Mouse (Mus musculus): ENCODE results near the gene Macrod2. TPM values are rescaled to one million over a fixed set of nuclear protein-coding genes. Genes with fewer than 3 reads are reported as not detected.

Gene Macrod2
- polyA plus RNA-seq, 1 experiment, result 57.8 TPM

DNA sequence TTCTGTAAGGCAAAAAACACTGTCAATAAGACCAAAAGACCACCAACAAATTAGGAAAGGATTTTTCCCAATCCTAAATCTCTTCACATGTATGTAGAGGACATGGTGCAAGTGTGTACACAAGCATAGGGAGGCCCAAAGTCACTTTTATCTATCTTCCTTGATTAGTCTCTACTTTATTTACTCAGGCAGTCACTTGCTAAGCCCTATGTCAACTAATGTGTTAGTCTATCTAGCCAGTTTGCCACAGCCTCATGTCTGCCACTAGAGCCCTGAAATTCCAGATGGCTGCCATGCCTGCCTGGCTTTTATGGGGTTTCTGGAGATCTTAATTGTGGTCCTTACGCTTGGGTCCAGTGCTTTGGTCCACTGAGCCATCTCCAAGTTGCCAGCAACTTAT is 1483.4 kb downstream of the Macrod2 start:
- TF ChIP-seq FLI1 (IDR thresholded peaks at IDR 0.05; ENCODE audit: low read length), result no peak
- no peak for TF ChIP-seq GATA1 (IDR thresholded peaks at IDR 0.05; ENCODE audit: borderline replicate concordance, low read length)
- H3K27me3 ChIP-seq (replicated peaks), result no peaks in the 10 kb centered on the region
- H3K36me3 ChIP-seq (replicated peaks; ENCODE audit: low read length), result no peaks in the 10 kb centered on the region
- no peaks in the 10 kb centered on the region for H3K4me1 ChIP-seq
- no peak overlapping the region for H3K4me3 ChIP-seq (replicated peaks)
- H3K9me3 ChIP-seq, result peaks cover 12% of the 10 kb centered on the region; the same call in 1 of the 2 replicates

DNA sequence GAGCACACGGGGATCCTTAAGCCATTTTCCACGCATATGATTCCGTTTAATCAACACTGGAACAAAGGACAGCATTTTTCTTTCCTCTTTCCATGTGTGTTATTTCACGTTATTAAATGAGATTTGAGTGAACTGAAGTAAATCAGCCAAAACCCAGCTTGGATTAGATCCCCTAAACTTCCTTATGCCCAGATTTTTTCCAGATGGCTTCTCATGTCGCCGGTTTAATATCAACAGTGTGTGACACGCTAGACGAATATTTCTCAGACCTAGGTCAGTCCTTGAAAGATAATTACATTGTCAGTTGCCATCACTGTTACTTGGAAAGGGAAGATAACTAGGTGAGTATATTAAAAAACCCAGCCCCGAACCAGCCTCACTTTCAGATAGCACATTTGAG is 1484.6 kb downstream of the Macrod2 start:
- TF ChIP-seq GATA1 (IDR thresholded peaks at IDR 0.05; ENCODE audit: borderline replicate concordance, low read length), result no peak
- H3K9me3 ChIP-seq, result peaks cover 9% of the 10 kb centered on the region; the same call in 1 of the 2 replicates
- H3K4me3 ChIP-seq (replicated peaks), result no peak overlapping the region
- H3K36me3 ChIP-seq (replicated peaks; ENCODE audit: low read length), result no peaks in the 10 kb centered on the region
- no peaks in the 10 kb centered on the region for H3K27me3 ChIP-seq (replicated peaks)
- H3K4me1 ChIP-seq, result no peaks in the 10 kb centered on the region

DNA sequence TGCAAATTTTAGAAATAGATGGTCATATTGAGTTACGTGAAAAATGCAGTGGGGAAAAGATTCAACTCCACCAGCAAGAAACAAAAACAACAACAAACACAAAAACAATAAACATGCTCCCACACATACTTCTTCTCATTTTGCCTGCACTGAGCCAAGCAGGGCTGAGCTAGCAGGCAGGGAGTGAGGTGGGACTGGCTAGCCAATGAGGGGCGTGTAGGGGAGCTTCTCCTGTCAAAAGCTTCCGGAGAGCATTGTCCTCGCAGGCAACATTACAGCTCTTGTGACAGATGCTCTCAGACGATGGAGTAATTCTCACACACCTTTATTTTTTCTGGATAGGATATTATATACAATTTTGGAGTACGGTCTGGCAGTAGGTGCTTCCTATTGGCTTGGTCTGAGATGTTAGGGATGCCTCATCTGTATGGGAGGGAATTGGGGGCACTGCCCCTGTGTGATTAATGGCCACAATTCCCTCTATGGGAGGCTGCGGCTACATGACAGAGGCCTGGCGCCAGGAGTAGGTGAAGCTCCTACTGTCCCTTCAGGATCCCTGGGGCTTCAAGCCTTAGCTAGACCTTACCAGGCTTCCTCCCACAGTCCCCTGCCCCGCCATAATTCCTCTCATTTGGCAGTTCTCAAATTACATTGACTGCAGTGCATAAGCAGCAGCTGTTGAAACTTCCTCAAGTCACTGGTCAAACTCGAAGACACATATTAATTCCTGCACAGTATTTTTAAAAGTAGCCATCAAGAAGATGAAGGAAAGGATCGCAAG is 1491.8 kb downstream of the Macrod2 start:
- TF ChIP-seq GATA1 (IDR thresholded peaks at IDR 0.05; ENCODE audit: borderline replicate concordance, low read length) (no peak), FLI1 (IDR thresholded peaks at IDR 0.05; ENCODE audit: low read length) (no peak)
- Histone ChIP-seq H3K4me3 (replicated peaks) (no peak overlapping the region), H3K36me3 (replicated peaks; ENCODE audit: low read length) (no peaks in the 10 kb centered on the region), H3K9me3 (no peaks in the 10 kb centered on the region), H3K4me1 (no peaks in the 10 kb centered on the region), H3K27me3 (replicated peaks) (no peaks in the 10 kb centered on the region)

DNA sequence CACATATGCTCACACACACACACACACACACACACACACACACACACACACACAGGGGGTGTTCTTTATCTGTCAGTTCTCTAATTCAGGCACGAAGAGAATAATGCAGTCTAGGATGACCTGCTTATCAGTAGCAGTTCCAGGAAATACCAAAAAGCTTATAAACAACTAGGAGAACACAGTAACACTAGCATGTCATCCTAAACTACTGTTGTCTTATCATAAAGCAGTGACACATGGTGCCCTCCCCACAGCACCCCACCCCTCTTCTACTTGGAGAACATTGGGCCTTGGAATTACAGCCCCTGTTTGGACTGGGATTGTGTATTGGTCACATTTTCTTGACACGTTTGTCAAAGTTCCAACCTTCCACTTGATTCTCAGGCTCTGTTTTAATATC is 1494.4 kb downstream of the Macrod2 start:
- H3K9me3 ChIP-seq, result no peaks in the 10 kb centered on the region
- no peaks in the 10 kb centered on the region for H3K36me3 ChIP-seq (replicated peaks; ENCODE audit: low read length)
- H3K27me3 ChIP-seq (replicated peaks), result no peaks in the 10 kb centered on the region
- no peak for TF ChIP-seq GATA1 (IDR thresholded peaks at IDR 0.05; ENCODE audit: borderline replicate concordance, low read length)
- no peak for TF ChIP-seq FLI1 (IDR thresholded peaks at IDR 0.05; ENCODE audit: low read length)
- no peaks in the 10 kb centered on the region for H3K4me1 ChIP-seq
- H3K4me3 ChIP-seq (replicated peaks), result no peak overlapping the region

DNA sequence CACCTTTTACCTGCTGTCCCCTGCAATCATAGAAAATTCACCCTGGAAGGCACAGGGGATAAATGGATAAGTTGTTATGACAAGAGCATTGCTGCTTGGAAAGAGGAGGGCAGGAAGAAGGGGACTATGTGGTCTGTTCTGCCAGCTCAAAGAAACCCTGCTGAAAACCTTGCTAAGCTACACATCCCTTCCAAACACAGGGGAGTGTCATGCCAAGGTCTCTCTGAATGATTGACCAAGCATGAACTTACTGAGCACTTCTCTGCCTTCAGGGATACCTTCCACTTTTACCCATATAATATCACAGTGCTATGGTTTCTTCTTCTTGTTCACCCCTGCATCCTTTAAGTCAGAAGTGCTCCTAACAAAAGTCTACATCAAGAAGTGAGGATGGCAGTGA is 1502.8 kb downstream of the Macrod2 start:
- peaks cover 5% of the 10 kb centered on the region; the same call in 1 of the 2 replicates for H3K9me3 ChIP-seq
- TF ChIP-seq GATA1 (IDR thresholded peaks at IDR 0.05; ENCODE audit: borderline replicate concordance, low read length) (no peak), FLI1 (IDR thresholded peaks at IDR 0.05; ENCODE audit: low read length) (no peak)
- no peaks in the 10 kb centered on the region for H3K36me3 ChIP-seq (replicated peaks; ENCODE audit: low read length)

DNA sequence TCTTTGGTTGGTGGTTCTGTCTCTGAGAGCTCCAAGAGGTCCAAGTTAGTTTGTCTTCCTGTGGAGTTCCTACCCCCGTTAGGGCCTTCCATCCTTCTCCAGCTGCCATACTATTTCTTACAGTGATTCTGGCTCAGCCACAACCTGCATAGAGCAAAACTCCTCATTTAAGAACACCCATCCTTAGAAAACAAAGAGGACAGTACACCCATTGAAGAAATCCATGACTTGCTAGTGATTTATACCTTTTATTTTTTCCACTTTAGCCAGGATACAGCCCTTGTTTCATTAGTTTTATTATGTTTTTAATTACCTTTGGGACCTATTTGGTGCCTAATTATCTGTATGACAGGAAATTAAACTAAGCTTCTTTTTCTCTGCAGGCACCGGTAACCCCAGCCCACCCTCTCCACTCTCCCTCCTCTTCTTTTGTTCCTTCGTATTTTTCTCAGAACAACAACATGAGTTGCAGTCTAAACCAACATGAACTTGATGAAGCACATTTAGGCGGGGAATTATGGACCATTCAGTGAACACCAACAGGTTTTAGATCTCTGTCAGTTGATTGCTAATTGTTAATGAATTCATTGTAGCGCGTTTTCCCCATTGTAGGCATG is 1516.8 kb downstream of the Macrod2 start:
- Histone ChIP-seq H3K9me3 (peaks cover 13% of the 10 kb centered on the region), H3K4me3 (replicated peaks) (no peak overlapping the region), H3K4me1 (no peaks in the 10 kb centered on the region), H3K36me3 (replicated peaks; ENCODE audit: low read length) (no peaks in the 10 kb centered on the region), H3K27me3 (replicated peaks) (no peaks in the 10 kb centered on the region)
- TF ChIP-seq FLI1 (IDR thresholded peaks at IDR 0.05; ENCODE audit: low read length) (no peak), GATA1 (IDR thresholded peaks at IDR 0.05; ENCODE audit: borderline replicate concordance, low read length) (no peak)

More for the DNA sequence above, 1502.8 kb downstream of the Macrod2 start:
- Histone ChIP-seq H3K4me1 (no peaks in the 10 kb centered on the region), H3K4me3 (replicated peaks) (no peak overlapping the region), H3K27me3 (replicated peaks) (no peaks in the 10 kb centered on the region)

DNA sequence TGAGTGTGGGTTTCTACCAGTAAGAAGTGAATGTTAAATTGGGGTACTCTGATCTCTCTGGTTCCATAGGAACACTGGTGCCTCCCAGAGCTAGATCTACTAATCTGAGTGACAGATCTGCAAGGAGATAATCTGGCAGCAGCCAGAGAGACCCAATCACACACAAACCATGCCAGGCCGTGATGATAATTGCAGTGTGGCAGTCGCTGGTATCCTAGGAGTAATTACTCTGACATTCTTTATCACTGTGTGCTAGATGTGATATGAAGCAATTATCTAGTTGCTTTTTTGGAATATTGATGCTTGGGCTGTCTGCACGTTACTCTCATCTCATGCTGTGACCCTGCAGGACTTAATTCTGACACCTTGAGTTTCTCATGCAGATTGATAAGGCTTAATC is 1518.4 kb downstream of the Macrod2 start:
- Histone ChIP-seq H3K4me1 (no peaks in the 10 kb centered on the region), H3K4me3 (replicated peaks) (no peak overlapping the region), H3K36me3 (replicated peaks; ENCODE audit: low read length) (no peaks in the 10 kb centered on the region), H3K27me3 (replicated peaks) (no peaks in the 10 kb centered on the region), H3K9me3 (peaks cover 15% of the 10 kb centered on the region)
- TF ChIP-seq GATA1 (IDR thresholded peaks at IDR 0.05; ENCODE audit: borderline replicate concordance, low read length) (no peak), FLI1 (IDR thresholded peaks at IDR 0.05; ENCODE audit: low read length) (no peak)

DNA sequence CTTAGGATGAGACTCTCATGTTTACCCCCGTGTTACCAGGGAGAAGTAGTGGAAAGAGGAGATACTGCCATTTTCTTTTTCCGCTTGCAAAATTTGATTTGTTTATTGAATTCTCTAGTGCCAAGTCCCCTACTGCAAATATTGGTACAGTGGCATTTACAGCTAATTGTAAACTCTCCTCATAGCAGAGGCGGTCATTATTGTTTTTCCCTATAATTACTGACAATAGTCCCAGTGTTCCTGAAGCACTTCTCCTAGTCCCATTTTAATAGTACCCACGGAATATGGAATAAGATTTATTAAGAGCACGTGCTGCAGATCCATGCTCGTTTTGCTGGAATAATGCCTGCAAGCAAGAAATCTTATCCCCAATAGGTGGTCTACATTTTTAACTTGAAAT is 1518.8 kb downstream of the Macrod2 start:
- no peak overlapping the region for H3K4me3 ChIP-seq (replicated peaks)
- H3K4me1 ChIP-seq, result no peaks in the 10 kb centered on the region
- no peaks in the 10 kb centered on the region for H3K27me3 ChIP-seq (replicated peaks)
- H3K9me3 ChIP-seq, result peaks cover 12% of the 10 kb centered on the region
- TF ChIP-seq GATA1 (IDR thresholded peaks at IDR 0.05; ENCODE audit: borderline replicate concordance, low read length), result no peak
- no peak for TF ChIP-seq FLI1 (IDR thresholded peaks at IDR 0.05; ENCODE audit: low read length)
- H3K36me3 ChIP-seq (replicated peaks; ENCODE audit: low read length), result no peaks in the 10 kb centered on the region

DNA sequence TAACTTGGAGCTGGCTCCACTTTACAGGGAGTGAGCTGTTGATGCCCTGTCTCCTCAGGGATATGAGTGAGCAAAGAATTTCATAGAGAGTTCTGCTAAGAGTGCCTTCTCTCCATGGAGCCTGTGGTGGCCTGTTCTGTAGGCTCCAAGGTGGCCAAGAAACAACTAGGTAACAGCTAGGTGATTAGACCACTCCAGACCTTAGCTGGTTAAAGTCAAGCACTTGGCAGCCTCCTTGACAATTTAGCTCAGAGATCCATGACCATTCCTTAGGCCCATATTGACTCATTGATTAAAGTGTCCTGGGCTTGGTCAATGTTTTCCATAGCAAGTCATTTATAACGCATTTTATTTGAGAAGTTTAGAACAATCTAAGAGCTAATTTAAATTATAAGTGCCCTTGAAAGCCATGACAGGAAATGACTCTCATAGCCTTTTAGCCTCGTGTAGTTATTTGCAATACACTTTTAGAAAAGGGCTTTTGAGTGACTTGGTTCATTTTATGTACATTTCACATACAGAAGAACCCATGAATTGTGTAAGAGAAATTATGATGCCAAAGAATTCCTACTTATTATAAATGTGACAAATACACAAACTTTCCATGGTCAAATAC is 1525.4 kb downstream of the Macrod2 start:
- Histone ChIP-seq H3K27me3 (replicated peaks) (no peaks in the 10 kb centered on the region), H3K9me3 (peaks cover 7% of the 10 kb centered on the region; the same call in 1 of the 2 replicates), H3K4me1 (no peaks in the 10 kb centered on the region), H3K36me3 (replicated peaks; ENCODE audit: low read length) (no peaks in the 10 kb centered on the region), H3K4me3 (replicated peaks) (no peak overlapping the region)
- TF ChIP-seq GATA1 (IDR thresholded peaks at IDR 0.05; ENCODE audit: borderline replicate concordance, low read length) (no peak), FLI1 (IDR thresholded peaks at IDR 0.05; ENCODE audit: low read length) (no peak)

DNA sequence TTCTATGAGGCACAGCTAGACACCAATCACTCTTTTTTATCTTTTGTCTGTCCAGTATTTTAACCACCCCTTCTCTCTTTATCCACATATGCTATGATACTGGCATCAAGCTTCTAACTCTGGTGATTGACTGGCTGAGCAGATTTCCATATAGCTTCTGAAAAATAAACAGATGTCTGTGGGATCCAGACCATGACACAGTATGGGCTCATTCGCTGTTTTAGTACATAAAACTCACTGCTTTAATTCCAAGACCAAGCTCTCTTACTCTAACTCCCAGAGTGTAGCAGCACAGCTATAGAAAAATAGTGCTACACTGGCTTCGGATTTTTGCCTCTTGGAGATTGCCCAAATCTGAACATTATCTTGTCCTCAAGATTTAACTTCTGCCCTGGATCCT is 1540.0 kb downstream of the Macrod2 start:
- Histone ChIP-seq H3K9me3 (no peaks in the 10 kb centered on the region), H3K27me3 (replicated peaks) (no peaks in the 10 kb centered on the region), H3K36me3 (replicated peaks; ENCODE audit: low read length) (no peaks in the 10 kb centered on the region), H3K4me1 (no peaks in the 10 kb centered on the region), H3K4me3 (replicated peaks) (no peak overlapping the region)
- no peak for TF ChIP-seq GATA1 (IDR thresholded peaks at IDR 0.05; ENCODE audit: borderline replicate concordance, low read length)
- TF ChIP-seq FLI1 (IDR thresholded peaks at IDR 0.05; ENCODE audit: low read length), result no peak

Data from megakaryocyte, embryonic 14.5 days (primary cell).